Mouse (Mus musculus) heart, embryonic 10.5 days (tissue): Measurements from ENCODE around the gene Hpcal4. TPM values are rescaled to one million over a fixed set of nuclear protein-coding genes. Genes with fewer than 3 reads are reported as not detected.

ENCODE experiments used
- DNase-seq: peaks from one replicate; pipeline ENCODE4 v3.0.0-alpha.2; 2017; ENCODE audit warnings: low spot score
- H3K27ac ChIP-seq: fragments of 300-500 bp; sonication (generic); 2 replicates; pipeline ENCODE4 v1.5.1; 2016; ENCODE audit warnings: mild to moderate bottlenecking
- H3K27me3 ChIP-seq: fragments of 300-500 bp; sonication (generic); 2 replicates; pipeline ENCODE4 v1.6.1; 2016; ENCODE audit warnings: mild to moderate bottlenecking; ENCODE audit not compliant: poor library complexity, insufficient read depth, severe bottlenecking
- H3K36me3 ChIP-seq: fragments of 300-500 bp; sonication (generic); 2 replicates; pipeline ENCODE4 v1.6.1; 2016; ENCODE audit warnings: mild to moderate bottlenecking, moderate library complexity
- H3K4me1 ChIP-seq: fragments of 300-500 bp; sonication (generic); 2 replicates; pipeline ENCODE4 v1.6.1; 2016; ENCODE audit warnings: mild to moderate bottlenecking
- H3K4me3 ChIP-seq: fragments of 300-500 bp; sonication (generic); 2 replicates; pipeline ENCODE4 v1.5.1; 2016; ENCODE audit warnings: mild to moderate bottlenecking, moderate library complexity
- H3K9me3 ChIP-seq: fragments of 300-500 bp; sonication (generic); 2 replicates; pipeline ENCODE4 v1.6.1; 2016; ENCODE audit warnings: mild to moderate bottlenecking, moderate library complexity
- WGBS: fragments of 180-500 bp; shearing (Covaris S2); methylation state at CpG from one replicate; pipeline ENCODE4 v1.1.7; 2016; 5-methylcytosine and 5-hydroxymethylcytosine counted together
- polyA plus RNA-seq: library from polyadenylated mRNA; unstranded; fragments of >200 nt; fragmentation: Nextera tagmentation; extraction: Ambion mirVana; gene quantifications from 2 replicates; pipeline ENCODE4 v1.2.1, GENCODE M21; 2016

The Hpcal4 gene
- polyA plus RNA-seq, 1 experiment from 2014 or later: 1.3 TPM

- no peak for DNase-seq
- H3K27me3 ChIP-seq: peaks cover 86% of the 10 kb centered on the region
- 39% methylated on average over 2 of the region's 2 CpGs for WGBS
- no peaks in the 10 kb centered on the region for H3K9me3 ChIP-seq
- no peaks in the 10 kb centered on the region for H3K36me3 ChIP-seq
- H3K4me1 ChIP-seq: no peaks in the 10 kb centered on the region
- no peak overlapping the region for H3K4me3 ChIP-seq
- H3K27ac ChIP-seq: no peak overlapping the region
Observed at GRCm38 (mm10) chr4:123212330-123212729, 29.3 kb downstream of the Hpcal4 start.

GRCm38 (mm10) chr4:123213975-123214374 lies 30.9 kb downstream of the Hpcal4 start:
- Histone ChIP-seq H3K27me3 (peaks cover 88% of the 10 kb centered on the region), H3K27ac (no peak overlapping the region), H3K9me3 (no peaks in the 10 kb centered on the region), H3K36me3 (no peaks in the 10 kb centered on the region), H3K4me3 (no peak overlapping the region), H3K4me1 (no peaks in the 10 kb centered on the region)
- DNase-seq: no peak
- WGBS: 89% methylated on average over 9 of the region's 9 CpGs

- peaks cover 81% of the 10 kb centered on the region for H3K27me3 ChIP-seq
- no peak overlapping the region for H3K27ac ChIP-seq
- no peaks in the 10 kb centered on the region for H3K36me3 ChIP-seq
- H3K4me1 ChIP-seq: peaks cover 2% of the 10 kb centered on the region; the same call in 1 of the 2 replicates
- no peak for DNase-seq
- WGBS: 64% methylated on average over 1 of the region's 1 CpGs
- H3K4me3 ChIP-seq: no peak overlapping the region
- H3K9me3 ChIP-seq: no peaks in the 10 kb centered on the region
Observed at GRCm38 (mm10) chr4:123215367-123215766, 32.3 kb downstream of the Hpcal4 start.

- no peak overlapping the region for H3K27ac ChIP-seq
- peaks cover 7% of the 10 kb centered on the region; the same call in 1 of the 2 replicates for H3K4me1 ChIP-seq
- 17% methylated on average over 1 of the region's 1 CpGs for WGBS
- no peak for DNase-seq
- peaks cover 68% of the 10 kb centered on the region for H3K27me3 ChIP-seq
- no peaks in the 10 kb centered on the region for H3K9me3 ChIP-seq
- no peak overlapping the region for H3K4me3 ChIP-seq
- no peaks in the 10 kb centered on the region for H3K36me3 ChIP-seq
Observed at GRCm38 (mm10) chr4:123216782-123217181, 33.8 kb downstream of the Hpcal4 start.

GRCm38 (mm10) chr4:123219720-123220357 lies 36.8 kb downstream of the Hpcal4 start:
- Histone ChIP-seq H3K27me3 (peaks cover 38% of the 10 kb centered on the region), H3K4me3 (no peak overlapping the region), H3K36me3 (no peaks in the 10 kb centered on the region), H3K27ac (no peak overlapping the region), H3K4me1 (peaks cover 11% of the 10 kb centered on the region; the same call in 1 of the 2 replicates), H3K9me3 (no peaks in the 10 kb centered on the region)
- WGBS: 67% methylated on average over 15 of the region's 15 CpGs
- DNase-seq: no peak

- H3K27me3 ChIP-seq: peaks cover 31% of the 10 kb centered on the region
- no peaks in the 10 kb centered on the region for H3K36me3 ChIP-seq
- H3K9me3 ChIP-seq: no peaks in the 10 kb centered on the region
- no peak overlapping the region for H3K27ac ChIP-seq
- H3K4me3 ChIP-seq: no peak overlapping the region
- H3K4me1 ChIP-seq: peaks cover 15% of the 10 kb centered on the region
- WGBS: 65% methylated on average over 4 of the region's 4 CpGs
- no peak for DNase-seq
Observed at GRCm38 (mm10) chr4:123220637-123221036, 37.6 kb downstream of the Hpcal4 start.

- WGBS: 48% methylated on average over 3 of the region's 3 CpGs
- no peak for DNase-seq
- Histone ChIP-seq H3K4me3 (no peak overlapping the region), H3K9me3 (no peaks in the 10 kb centered on the region), H3K36me3 (no peaks in the 10 kb centered on the region), H3K27ac (no peak overlapping the region), H3K4me1 (peaks cover 41% of the 10 kb centered on the region), H3K27me3 (peaks cover 18% of the 10 kb centered on the region)
Observed at GRCm38 (mm10) chr4:123223309-123223708, 40.3 kb downstream of the Hpcal4 start.

- no peaks in the 10 kb centered on the region for H3K36me3 ChIP-seq
- no peaks in the 10 kb centered on the region for H3K9me3 ChIP-seq
- no peak overlapping the region for H3K4me3 ChIP-seq
- 48% methylated on average over 10 of the region's 10 CpGs for WGBS
- peak overlapping the region; percentile 32 for H3K27ac ChIP-seq
- peaks cover 26% of the 10 kb centered on the region for H3K27me3 ChIP-seq
- DNase-seq: no peak
- peaks cover 42% of the 10 kb centered on the region for H3K4me1 ChIP-seq
Observed at GRCm38 (mm10) chr4:123225718-123226403, 42.8 kb downstream of the Hpcal4 start.

- whole genome bisulfite sequencing: 23% methylated on average over 4 of the region's 4 CpGs
- no peak for DNase-seq
- Histone ChIP-seq H3K4me1 (peaks cover 41% of the 10 kb centered on the region), H3K27ac (peak overlapping the region; percentile 65), H3K27me3 (peaks cover 35% of the 10 kb centered on the region), H3K9me3 (no peaks in the 10 kb centered on the region), H3K36me3 (no peaks in the 10 kb centered on the region), H3K4me3 (no peak overlapping the region)
Observed at GRCm38 (mm10) chr4:123227707-123228106, 44.7 kb downstream of the Hpcal4 start.

- Histone ChIP-seq H3K4me3 (no peak overlapping the region), H3K9me3 (no peaks in the 10 kb centered on the region), H3K4me1 (peaks cover 46% of the 10 kb centered on the region), H3K27me3 (peaks cover 41% of the 10 kb centered on the region), H3K36me3 (no peaks in the 10 kb centered on the region), H3K27ac (peak overlapping the region; percentile 65; the same call in 1 of the 2 replicates)
- 15% methylated on average over 2 of the region's 2 CpGs for WGBS
- no peak for DNase-seq
Observed at GRCm38 (mm10) chr4:123228270-123228669, 45.2 kb downstream of the Hpcal4 start.

GRCm38 (mm10) chr4:123229166-123229565 lies 46.1 kb downstream of the Hpcal4 start:
- DNase-seq: no peak
- Histone ChIP-seq H3K27me3 (peaks cover 50% of the 10 kb centered on the region), H3K4me3 (no peak overlapping the region), H3K36me3 (no peaks in the 10 kb centered on the region), H3K27ac (no peak overlapping the region), H3K4me1 (peaks cover 55% of the 10 kb centered on the region), H3K9me3 (no peaks in the 10 kb centered on the region)
- 71% methylated on average over 11 of the region's 11 CpGs for WGBS

- DNase-seq: no peak
- 68% methylated on average over 3 of the region's 3 CpGs for WGBS
- H3K27ac ChIP-seq: no peak overlapping the region
- no peak overlapping the region for H3K4me3 ChIP-seq
- no peaks in the 10 kb centered on the region for H3K9me3 ChIP-seq
- peaks cover 75% of the 10 kb centered on the region for H3K27me3 ChIP-seq
- H3K36me3 ChIP-seq: no peaks in the 10 kb centered on the region
- peaks cover 51% of the 10 kb centered on the region for H3K4me1 ChIP-seq
Observed at GRCm38 (mm10) chr4:123232841-123233240, 49.8 kb downstream of the Hpcal4 start.

- Histone ChIP-seq H3K27ac (peak within 1 kb of the TSS; percentile 84), H3K9me3 (no peaks in the 10 kb centered on the region), H3K4me1 (peaks cover 51% of the 10 kb centered on the region), H3K36me3 (no peaks in the 10 kb centered on the region), H3K4me3 (peak within 1 kb of the TSS; percentile 68), H3K27me3 (peaks cover 82% of the 10 kb centered on the region)
- no peak for DNase-seq
- WGBS: 2% methylated on average over 52 of the region's 52 CpGs
Observed at GRCm38 (mm10) chr4:123233492-123234084, 50.6 kb downstream of the Hpcal4 start, which contains the start of gene Heyl. TSS of gene Heyl (plus strand) at chr4:123233556.
